Mouse (Mus musculus) ovary, postnatal 36 days (tissue): Measurements from ENCODE around the gene Fthl17b.
"Not testable (repeated sequence)": the region's sequence is repeated elsewhere in the genome, so short reads cannot be mapped to it uniquely, and the experiment has no call there.

Source experiments
- DNase-seq: peaks from one replicate; pipeline ENCODE4 v3.0.0; 2022; ENCODE audit warnings: low spot score, mixed read lengths

The Fthl17b gene

DNA sequence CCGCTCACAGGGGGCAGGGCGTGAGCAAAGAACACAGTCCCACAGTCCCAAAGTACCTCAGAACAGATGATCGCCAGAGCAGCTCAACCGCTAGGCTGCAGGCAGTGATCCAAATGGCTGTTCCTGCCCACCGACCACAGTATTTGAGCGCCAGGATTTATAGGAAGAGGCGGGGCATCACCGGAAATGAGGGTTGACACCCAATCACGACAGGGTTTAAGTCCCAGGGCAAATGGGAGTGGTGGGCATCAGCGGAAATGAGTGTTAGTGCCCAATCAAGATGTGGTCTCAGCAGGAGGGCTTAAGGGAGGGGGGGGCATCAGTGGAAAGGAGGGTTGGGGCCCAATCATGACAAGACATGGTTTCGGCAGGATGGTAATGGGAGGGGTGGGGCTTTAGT is at the start of gene Fthl17b:
Fthl17b (minus strand) TSS at position 101 of the 400 bp plus-strand sequence.
- DNase-seq, result not testable (repeated sequence)

DNA sequence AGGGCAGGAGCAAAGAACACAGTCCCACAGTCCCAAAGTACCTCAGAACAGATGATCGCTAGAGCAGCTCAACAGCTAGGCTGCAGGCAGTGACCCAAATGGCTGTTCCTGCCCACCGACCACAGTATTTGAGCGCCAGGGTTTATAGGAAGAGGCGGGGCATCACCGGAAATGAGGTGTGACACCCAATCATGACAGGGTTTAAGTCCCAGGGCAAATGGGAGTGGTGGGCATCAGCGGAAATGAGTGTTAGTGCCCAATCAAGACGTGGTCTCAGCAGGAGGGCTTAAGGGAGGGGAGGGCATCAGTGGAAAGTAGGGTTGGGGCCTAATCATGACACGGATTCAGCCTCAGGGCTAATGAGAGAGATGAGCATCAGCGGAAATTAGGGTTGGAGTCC is 23.9 kb upstream of the Fthl17b start, which contains the start of gene Fthl17d:
Fthl17d (minus strand) TSS at position 101 of the 400 bp plus-strand sequence.
- not testable (repeated sequence) for DNase-seq

DNA sequence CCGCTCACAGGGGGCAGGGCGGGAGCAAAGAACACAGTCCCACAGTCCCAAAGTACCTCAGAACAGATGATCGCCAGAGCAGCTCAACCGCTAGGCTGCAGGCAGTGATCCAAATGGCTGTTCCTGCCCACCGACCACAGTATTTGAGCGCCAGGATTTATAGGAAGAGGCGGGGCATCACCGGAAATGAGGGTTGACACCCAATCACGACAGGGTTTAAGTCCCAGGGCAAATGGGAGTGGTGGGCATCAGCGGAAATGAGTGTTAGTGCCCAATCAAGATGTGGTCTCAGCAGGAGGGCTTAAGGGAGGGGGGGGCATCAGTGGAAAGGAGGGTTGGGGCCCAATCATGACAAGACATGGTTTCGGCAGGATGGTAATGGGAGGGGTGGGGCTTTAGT is 13.7 kb upstream of the Fthl17b start, which contains the start of gene Fthl17c:
Fthl17c (minus strand) TSS at position 101 of the 400 bp plus-strand sequence.
- DNase-seq, result not testable (repeated sequence)

DNA sequence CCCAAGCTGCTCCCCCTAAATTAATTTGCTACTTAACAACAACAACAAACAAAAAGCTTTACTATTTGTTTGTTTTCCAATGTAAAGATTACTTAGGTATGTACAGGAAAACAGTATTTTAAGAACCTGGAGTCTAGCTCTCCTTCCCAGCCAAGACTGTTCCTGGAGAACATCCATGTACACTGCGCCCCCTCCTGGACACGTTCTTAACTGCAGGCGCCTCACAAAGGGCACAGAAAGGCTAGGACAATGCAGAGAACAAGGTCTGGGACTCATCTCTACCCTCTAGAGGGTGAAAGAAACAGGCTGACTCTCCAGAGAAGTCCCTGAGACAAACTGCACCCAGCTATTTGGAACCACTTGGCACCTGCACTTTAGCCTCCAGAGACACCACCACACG is 1.8 kb upstream of the Fthl17b start:
- not testable (repeated sequence) for DNase-seq

DNA sequence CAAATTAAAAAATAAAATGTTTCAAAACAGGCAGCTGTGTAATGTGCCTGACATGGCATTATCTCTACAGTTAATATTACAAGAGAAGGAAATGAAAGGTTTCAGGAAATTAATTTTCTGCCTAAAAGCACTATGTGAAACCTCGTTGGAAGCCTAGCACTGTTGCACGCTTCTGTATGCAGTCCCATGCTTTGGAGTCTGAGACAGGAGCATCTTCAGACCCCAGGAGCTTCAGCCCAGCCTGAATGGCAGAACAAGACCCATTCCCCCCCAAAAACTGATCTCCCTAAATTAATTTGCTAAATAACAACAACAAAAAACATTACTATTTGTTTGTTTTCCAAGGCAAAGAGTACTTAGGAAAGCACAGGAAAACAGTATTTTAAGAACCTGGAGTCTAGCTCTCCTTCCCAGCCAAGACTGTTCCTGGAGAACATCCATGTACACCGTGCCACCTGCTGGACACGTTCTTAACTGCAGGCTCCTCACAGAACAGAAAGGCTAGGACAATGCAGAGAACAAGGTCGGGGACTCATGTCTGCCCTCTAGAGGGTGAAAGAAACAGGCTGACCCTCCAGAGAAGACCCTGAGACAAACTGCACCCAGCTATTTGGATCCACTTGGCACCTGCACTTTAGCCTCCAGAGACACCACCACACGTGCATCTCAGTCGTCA is 14.5 kb downstream of the Fthl17b start:
- peak; percentile 77 for DNase-seq

DNA sequence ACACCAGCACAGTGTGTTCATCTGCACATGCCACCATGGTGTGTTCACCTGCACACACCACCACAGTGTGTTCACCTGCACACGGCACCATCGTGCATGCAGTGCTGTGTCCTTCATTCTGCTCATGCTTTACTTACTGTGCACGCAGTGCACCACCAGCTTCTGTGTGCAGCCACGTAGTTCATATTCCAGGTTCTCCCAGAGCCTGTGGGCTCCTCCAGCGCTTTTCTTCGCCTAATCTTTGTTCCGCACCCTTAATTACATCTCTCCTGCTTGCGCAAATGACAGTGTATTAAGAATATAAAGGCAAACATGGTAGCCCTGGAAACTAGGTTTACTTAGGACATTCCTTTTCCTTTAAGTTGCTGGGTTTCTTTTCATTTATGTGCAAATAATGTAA is 18.7 kb downstream of the Fthl17b start:
- DNase-seq, result no peak

DNA sequence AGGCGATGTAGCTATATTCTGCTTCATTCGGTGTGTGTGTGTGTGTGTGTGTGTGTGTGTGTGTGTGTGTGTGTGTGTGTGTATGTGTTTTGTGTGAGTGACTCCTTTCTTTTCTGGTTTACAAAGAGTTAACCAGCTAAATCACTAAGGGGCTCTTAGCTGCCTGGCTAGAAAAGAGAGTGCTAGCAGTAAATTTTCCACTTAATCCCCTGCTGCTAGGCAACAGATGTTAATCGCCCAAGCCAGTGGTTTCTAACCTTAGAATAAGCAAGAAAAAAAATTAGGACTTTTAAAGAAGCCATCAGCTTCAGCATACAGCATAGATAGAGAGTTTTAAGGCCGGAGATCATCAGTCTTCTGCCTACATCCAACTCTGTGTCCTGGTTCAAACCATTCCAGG is 35.5 kb downstream of the Fthl17b start:
- no peak for DNase-seq

DNA sequence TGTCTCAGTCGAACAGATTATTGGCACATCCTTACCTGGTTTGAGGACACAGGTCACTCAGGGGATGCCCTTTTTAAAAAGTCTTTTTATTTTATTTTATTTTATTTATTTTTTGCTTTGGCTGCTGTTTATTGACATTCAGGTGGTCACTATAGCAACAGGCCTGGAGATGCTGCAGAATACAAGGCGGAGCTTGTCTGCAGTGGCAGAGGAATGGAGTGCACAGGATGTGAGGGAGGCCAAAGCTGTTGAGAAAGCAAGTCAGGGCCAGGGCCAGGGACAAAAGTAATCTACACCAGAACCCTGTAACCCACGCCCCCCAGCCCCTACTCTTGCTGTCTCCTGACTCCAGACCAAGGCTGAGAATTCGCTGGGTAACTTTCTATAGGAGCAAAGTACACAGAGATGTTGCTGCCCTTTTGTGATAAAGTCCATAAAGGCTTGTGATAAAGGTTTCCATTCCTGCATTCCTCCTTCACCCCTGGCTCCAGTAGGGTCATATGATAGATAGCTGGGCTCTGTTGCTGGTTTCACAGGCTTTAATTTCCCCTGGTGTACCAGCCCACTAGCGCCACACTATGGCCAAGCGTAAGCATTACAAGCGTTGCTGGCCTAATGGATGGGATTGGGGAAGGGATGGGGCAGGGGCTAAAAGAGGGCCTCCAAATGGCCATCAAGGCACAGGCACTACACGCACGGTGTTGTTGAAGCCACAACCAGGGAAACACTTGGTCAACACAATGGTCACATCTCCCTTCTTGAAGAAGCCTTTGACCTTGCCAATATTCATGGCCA is 40.8 kb downstream of the Fthl17b start:
- DNase-seq, result peak; percentile 22

DNA sequence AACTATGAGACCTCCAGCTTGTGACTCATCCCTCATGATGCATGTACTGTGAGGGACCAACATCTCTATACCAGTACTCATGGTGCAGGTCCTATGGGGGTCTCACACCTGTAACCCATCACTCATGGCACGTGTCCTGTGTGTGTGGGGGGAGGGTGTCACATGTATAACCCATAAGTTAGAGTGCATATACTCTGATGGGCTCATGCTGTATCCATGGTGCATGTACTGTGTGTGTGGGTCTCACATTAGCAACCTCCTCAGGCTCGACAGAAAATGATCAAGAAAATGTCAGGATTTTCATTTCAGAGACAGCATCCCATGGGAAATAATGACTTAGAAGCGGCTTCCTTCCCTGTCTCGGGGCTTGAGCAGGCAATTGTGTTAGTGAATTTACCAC is 41.7 kb downstream of the Fthl17b start:
- no peak for DNase-seq
